Mouse (Mus musculus): ENCODE results near the gene Slc25a21. TPM values are rescaled to one million over a fixed set of nuclear protein-coding genes. Genes with fewer than 3 reads are reported as not detected.

Slc25a21 gene
- polyA plus RNA-seq, 1 experiment from 2014 or later: 0.27 TPM

DNA sequence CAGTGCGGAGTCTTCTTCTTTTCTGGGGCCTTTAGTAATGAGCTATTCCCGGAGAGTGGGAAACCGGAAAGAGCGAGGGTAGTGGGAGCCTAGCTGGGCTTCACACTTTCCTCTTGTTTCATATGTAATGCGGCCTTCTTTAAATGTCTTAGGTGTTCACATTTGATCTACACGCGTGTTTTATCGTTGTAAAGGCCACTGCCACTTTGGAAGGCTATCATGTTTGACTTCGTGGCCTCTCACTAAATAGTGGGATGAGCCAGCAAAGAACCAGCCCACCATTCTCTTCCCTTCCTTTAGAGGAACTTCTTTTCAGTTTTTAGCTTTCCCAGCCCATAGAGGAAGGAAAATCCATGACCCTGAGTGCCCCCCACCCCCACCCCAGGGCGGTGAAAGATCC is 507.9 kb downstream of the Slc25a21 start:
- H3K9me3 ChIP-seq (ENCODE audit: control insufficient read depth, low read length): no peaks in the 10 kb centered on the region
- 3% methylated on average over 10 of the region's 10 CpGs for WGBS
- H3K9ac ChIP-seq (ENCODE audit: low read length): no peak overlapping the region
- peaks cover 3 to 14% of the 10 kb centered on the region in 2 experiments; a peak in 1 of 4 replicates for H3K4me1 ChIP-seq (ENCODE audit: control insufficient read depth in 2 of 2, insufficient read depth in 2 of 2, low read length in 2 of 2)
- H3K27ac ChIP-seq (replicated peaks in 1 of 2; ENCODE audit: control insufficient read depth in 1 of 2, insufficient read depth in 1 of 2, low read depth in 2 of 2, low read length in 2 of 2): no peak overlapping the region
- H3K4me3 ChIP-seq (ENCODE audit: control insufficient read depth in 1 of 2, insufficient read depth in 1 of 2, low read depth in 1 of 2, low read length in 2 of 2): peak overlapping the region in 1 of 2 experiments; percentile 7; a peak in 1 of 4 replicates
- no peaks in the 10 kb centered on the region for H3K36me3 ChIP-seq (ENCODE audit: control insufficient read depth, insufficient read depth, low read length)
- peaks cover 100% of the 10 kb centered on the region for H3K27me3 ChIP-seq (ENCODE audit: control insufficient read depth, insufficient read depth, low read length)
- H3K4me2 ChIP-seq (ENCODE audit: low read length): no peak overlapping the region
- no peak for ATAC-seq (ENCODE audit: insufficient number of reproducible peaks, insufficient read depth, low FRiP score, low read depth)

DNA sequence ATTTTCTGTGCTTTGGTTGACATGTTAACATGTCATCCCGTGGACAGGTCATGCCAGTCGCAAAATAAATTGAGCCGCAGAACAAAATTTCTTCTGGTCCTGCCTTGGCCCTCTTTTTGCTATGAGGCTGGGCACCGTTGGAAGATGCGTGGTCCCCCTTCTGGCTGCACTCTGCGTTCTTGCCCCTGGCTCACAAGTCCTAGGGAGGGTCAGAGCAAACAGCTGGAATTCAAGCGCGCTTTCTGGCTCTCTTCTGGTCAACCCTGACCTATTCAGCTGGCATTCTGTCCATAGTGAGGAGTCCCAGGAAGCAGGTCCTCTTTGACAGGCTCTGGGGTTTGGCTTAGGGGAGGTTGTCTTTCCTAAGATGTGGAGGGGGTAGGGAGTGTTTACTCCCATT is 508.4 kb downstream of the Slc25a21 start:
- no peaks in the 10 kb centered on the region for H3K36me3 ChIP-seq (ENCODE audit: control insufficient read depth, insufficient read depth, low read length)
- no peak for ATAC-seq (ENCODE audit: insufficient number of reproducible peaks, insufficient read depth, low FRiP score, low read depth)
- H3K27me3 ChIP-seq (ENCODE audit: control insufficient read depth, insufficient read depth, low read length): peaks cover 100% of the 10 kb centered on the region
- WGBS: 3% methylated on average over 8 of the region's 8 CpGs
- no peak overlapping the region for H3K4me2 ChIP-seq (ENCODE audit: low read length)
- H3K9me3 ChIP-seq (ENCODE audit: control insufficient read depth, low read length): no peaks in the 10 kb centered on the region
- H3K4me1 ChIP-seq (ENCODE audit: control insufficient read depth in 2 of 2, insufficient read depth in 2 of 2, low read length in 2 of 2): peaks cover 3 to 14% of the 10 kb centered on the region in 2 experiments; a peak in 1 of 4 replicates
- H3K27ac ChIP-seq (replicated peaks in 1 of 2; ENCODE audit: control insufficient read depth in 1 of 2, insufficient read depth in 1 of 2, low read depth in 2 of 2, low read length in 2 of 2): no peak overlapping the region
- H3K9ac ChIP-seq (ENCODE audit: low read length): no peak overlapping the region
- no peak overlapping the region for H3K4me3 ChIP-seq (ENCODE audit: control insufficient read depth in 1 of 2, insufficient read depth in 1 of 2, low read depth in 1 of 2, low read length in 2 of 2)

DNA sequence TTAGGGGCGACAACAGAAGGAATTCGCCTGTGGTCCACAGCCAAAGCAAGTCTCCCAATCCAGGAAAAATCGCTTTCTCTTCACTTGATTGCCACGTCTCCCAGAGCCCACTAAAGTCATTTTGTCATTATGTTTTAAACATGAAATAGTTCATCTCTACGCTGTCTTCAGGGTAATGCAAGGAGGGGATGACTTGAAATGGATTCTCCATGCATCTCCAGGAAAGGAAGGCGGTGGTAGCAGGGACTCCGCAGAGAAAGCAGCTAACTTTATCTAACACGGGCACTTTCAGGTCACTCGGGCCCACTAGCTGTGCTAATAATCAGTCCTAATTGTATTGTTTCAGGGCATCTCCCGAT is 508.8 kb downstream of the Slc25a21 start:
- Histone ChIP-seq H3K27ac (replicated peaks in 1 of 2; ENCODE audit: control insufficient read depth in 1 of 2, insufficient read depth in 1 of 2, low read depth in 2 of 2, low read length in 2 of 2) (no peak overlapping the region), H3K9me3 (ENCODE audit: control insufficient read depth, low read length) (no peaks in the 10 kb centered on the region), H3K9ac (ENCODE audit: low read length) (no peak overlapping the region), H3K36me3 (ENCODE audit: control insufficient read depth, insufficient read depth, low read length) (no peaks in the 10 kb centered on the region), H3K4me2 (ENCODE audit: low read length) (no peak overlapping the region), H3K4me3 (ENCODE audit: control insufficient read depth in 1 of 2, insufficient read depth in 1 of 2, low read depth in 1 of 2, low read length in 2 of 2) (no peak overlapping the region), H3K4me1 (ENCODE audit: control insufficient read depth in 2 of 2, insufficient read depth in 2 of 2, low read length in 2 of 2) (peaks cover 3 to 14% of the 10 kb centered on the region in 2 experiments; a peak in 1 of 4 replicates), H3K27me3 (ENCODE audit: control insufficient read depth, insufficient read depth, low read length) (peaks cover 100% of the 10 kb centered on the region)
- WGBS: 4% methylated on average over 10 of the region's 10 CpGs
- no peak for ATAC-seq (ENCODE audit: insufficient number of reproducible peaks, insufficient read depth, low FRiP score, low read depth)

DNA sequence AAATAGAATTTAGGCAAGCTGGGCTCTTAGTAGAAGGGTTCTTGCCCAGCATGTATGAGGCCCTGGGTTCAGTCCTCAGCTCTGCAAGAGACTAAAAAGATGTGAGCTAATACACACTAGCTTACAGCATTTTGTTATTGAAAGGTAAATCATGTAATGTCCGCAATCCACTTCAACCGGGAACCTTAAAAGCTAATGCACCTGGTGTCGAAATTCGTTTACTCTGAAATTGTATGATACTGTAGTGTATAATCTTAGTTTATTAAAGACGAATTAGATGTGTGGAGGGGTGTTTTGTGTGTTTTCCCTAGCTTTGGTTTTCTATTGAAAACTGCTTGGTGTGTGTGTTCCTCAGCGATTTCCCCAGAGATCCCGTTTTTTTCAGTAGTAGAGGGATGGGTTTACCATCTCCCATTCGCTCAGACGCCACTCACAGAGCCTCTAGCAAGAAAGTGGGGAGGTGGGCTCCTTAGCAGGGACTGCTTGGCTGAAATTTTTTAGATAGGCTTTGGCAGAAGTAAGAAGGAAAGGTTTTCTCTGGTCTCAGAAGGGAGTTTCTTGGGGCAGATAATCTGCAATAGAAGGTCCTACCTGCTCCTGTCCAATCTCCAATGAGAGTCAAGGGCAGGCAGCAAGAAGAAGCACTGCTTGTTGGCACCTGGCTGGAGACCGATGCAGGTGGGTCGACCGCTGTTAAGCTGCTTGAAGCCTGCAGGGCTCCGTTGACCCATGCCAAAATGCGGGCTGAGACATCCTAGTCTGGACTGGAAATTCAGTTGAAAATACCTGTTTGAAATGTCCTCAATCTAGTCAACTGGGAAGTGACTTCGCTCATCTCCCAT is 509.4 kb downstream of the Slc25a21 start:
- Histone ChIP-seq H3K9ac (ENCODE audit: low read length) (no peak overlapping the region), H3K4me3 (ENCODE audit: control insufficient read depth in 1 of 2, insufficient read depth in 1 of 2, low read depth in 1 of 2, low read length in 2 of 2) (no peak overlapping the region), H3K36me3 (ENCODE audit: control insufficient read depth, insufficient read depth, low read length) (no peaks in the 10 kb centered on the region), H3K27ac (replicated peaks in 1 of 2; ENCODE audit: control insufficient read depth in 1 of 2, insufficient read depth in 1 of 2, low read depth in 2 of 2, low read length in 2 of 2) (no peak overlapping the region), H3K9me3 (ENCODE audit: control insufficient read depth, low read length) (no peaks in the 10 kb centered on the region), H3K4me1 (ENCODE audit: control insufficient read depth in 2 of 2, insufficient read depth in 2 of 2, low read length in 2 of 2) (peaks cover 3 to 14% of the 10 kb centered on the region in 2 experiments; a peak in 1 of 4 replicates), H3K27me3 (ENCODE audit: control insufficient read depth, insufficient read depth, low read length) (peaks cover 100% of the 10 kb centered on the region), H3K4me2 (ENCODE audit: low read length) (no peak overlapping the region)
- 5% methylated on average over 15 of the region's 15 CpGs for WGBS
- no peak for ATAC-seq (ENCODE audit: insufficient number of reproducible peaks, insufficient read depth, low FRiP score, low read depth)

DNA sequence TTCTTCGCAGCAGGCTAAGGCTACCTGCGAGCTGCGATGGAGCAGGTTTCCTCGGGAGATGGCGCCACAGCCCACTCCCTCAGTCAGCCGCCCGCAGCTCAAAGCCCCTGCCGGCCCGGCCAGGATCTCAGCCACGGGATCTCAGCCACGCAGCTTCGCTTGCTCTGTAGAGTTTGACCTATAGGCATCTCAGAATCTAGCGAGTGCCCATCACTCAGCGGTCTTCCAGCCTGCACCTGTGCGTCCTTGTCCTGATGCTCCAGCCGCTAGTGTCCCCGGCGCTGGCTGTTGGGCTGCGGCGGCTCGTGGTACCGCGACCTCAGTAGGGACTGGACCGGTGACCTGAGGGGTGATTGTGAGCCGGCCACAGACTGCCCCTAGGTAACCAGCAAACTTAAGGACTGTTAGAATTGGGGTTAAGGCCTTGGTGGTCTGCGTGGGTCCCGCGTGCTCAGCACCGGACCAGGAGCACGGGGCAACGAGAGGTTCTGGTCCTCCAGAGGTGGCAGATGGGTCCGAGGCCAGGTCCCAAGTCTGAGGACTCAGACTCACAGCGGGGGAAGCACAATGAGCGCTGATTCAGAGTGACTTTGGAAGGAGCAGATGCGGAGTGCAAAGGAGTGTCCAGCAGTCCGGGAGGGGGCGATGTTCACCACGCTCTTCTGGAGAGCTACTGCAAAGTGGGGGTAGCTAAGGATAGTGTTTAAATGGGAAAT is 516.0 kb downstream of the Slc25a21 start:
- 1% methylated on average over 38 of the region's 38 CpGs for WGBS
- Histone ChIP-seq H3K27ac (replicated peaks in 1 of 2; ENCODE audit: control insufficient read depth in 1 of 2, insufficient read depth in 1 of 2, low read depth in 2 of 2, low read length in 2 of 2) (no peak overlapping the region), H3K9ac (ENCODE audit: low read length) (peak overlapping the region; percentile 35; the same call in 1 of the 2 replicates), H3K9me3 (ENCODE audit: control insufficient read depth, low read length) (no peaks in the 10 kb centered on the region), H3K36me3 (ENCODE audit: control insufficient read depth, insufficient read depth, low read length) (no peaks in the 10 kb centered on the region), H3K4me2 (ENCODE audit: low read length) (peak overlapping the region; percentile 70), H3K4me3 (ENCODE audit: control insufficient read depth in 1 of 2, insufficient read depth in 1 of 2, low read depth in 1 of 2, low read length in 2 of 2) (peak overlapping the region; percentile 32 to 34), H3K27me3 (ENCODE audit: control insufficient read depth, insufficient read depth, low read length) (peaks cover 74% of the 10 kb centered on the region), H3K4me1 (ENCODE audit: control insufficient read depth in 2 of 2, insufficient read depth in 2 of 2, low read length in 2 of 2) (peaks cover 4% of the 10 kb centered on the region in 2 experiments; a peak in 3 of 4 replicates)
- no peak for ATAC-seq (ENCODE audit: insufficient number of reproducible peaks, insufficient read depth, low FRiP score, low read depth)

DNA sequence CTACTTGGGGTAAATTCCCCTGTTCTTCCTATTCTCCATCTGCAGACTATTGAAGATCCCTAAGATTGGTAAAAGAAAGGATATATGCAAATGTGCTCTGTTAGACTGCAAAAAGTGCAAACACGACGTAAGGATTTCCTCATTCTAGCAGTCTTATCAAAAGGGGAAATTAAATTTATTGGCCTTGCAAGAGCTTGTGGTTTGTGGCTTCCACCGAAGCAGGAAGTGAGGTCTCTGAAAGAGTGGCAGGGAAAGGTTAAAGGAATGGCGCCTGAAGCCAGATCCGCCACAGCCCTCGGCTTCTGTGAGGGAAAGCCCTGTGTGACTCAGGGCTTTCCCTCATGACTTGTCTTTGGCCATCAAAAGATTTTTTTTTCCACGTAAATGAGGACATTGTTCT is 519.7 kb downstream of the Slc25a21 start:
- Histone ChIP-seq H3K27ac (replicated peaks in 1 of 2; ENCODE audit: control insufficient read depth in 1 of 2, insufficient read depth in 1 of 2, low read depth in 2 of 2, low read length in 2 of 2) (no peak overlapping the region), H3K9ac (ENCODE audit: low read length) (no peak overlapping the region), H3K27me3 (ENCODE audit: control insufficient read depth, insufficient read depth, low read length) (peaks cover 38% of the 10 kb centered on the region)

DNA sequence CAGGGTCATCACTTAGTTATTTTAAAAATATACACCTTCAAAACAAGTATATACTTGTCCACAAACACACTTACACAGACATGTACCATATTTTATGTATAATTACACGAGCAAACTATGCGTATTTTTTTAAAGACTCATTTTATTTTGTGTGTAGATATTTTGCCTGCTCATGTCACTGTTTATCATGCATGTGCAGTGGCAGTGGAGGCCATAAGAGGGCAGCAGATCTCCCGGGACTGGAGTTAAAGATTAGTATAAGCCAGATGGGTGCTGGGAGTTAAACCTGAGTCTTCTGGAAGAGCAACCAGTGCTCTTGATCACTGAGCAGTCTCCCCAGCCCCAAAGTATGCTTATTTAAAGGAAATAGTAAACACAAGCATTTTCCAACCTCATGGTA is 522.5 kb downstream of the Slc25a21 start:
- H3K4me2 ChIP-seq (ENCODE audit: low read length): no peak overlapping the region
- H3K36me3 ChIP-seq (ENCODE audit: control insufficient read depth, insufficient read depth, low read length): no peaks in the 10 kb centered on the region
- peaks cover 10% of the 10 kb centered on the region for H3K27me3 ChIP-seq (ENCODE audit: control insufficient read depth, insufficient read depth, low read length)
- WGBS: 24% methylated on average over 3 of the region's 3 CpGs
- ATAC-seq (ENCODE audit: insufficient number of reproducible peaks, insufficient read depth, low FRiP score, low read depth): no peak
- H3K9me3 ChIP-seq (ENCODE audit: control insufficient read depth, low read length): no peaks in the 10 kb centered on the region
- no peak overlapping the region for H3K27ac ChIP-seq (replicated peaks in 1 of 2; ENCODE audit: control insufficient read depth in 1 of 2, insufficient read depth in 1 of 2, low read depth in 2 of 2, low read length in 2 of 2)
- no peak overlapping the region for H3K9ac ChIP-seq (ENCODE audit: low read length)
- no peak overlapping the region for H3K4me3 ChIP-seq (ENCODE audit: control insufficient read depth in 1 of 2, insufficient read depth in 1 of 2, low read depth in 1 of 2, low read length in 2 of 2)
- H3K4me1 ChIP-seq (ENCODE audit: control insufficient read depth in 2 of 2, insufficient read depth in 2 of 2, low read length in 2 of 2): no peaks in the 10 kb centered on the region; a peak in 1 of 4 replicates

More for the DNA sequence above, 519.7 kb downstream of the Slc25a21 start:
- no peak overlapping the region for H3K4me2 ChIP-seq (ENCODE audit: low read length)
- ATAC-seq (ENCODE audit: insufficient number of reproducible peaks, insufficient read depth, low FRiP score, low read depth): no peak
- no peaks in the 10 kb centered on the region for H3K36me3 ChIP-seq (ENCODE audit: control insufficient read depth, insufficient read depth, low read length)
- peaks cover 4% of the 10 kb centered on the region in 2 experiments for H3K4me1 ChIP-seq (ENCODE audit: control insufficient read depth in 2 of 2, insufficient read depth in 2 of 2, low read length in 2 of 2)
- 60% methylated on average over 7 of the region's 7 CpGs for WGBS
- no peaks in the 10 kb centered on the region for H3K9me3 ChIP-seq (ENCODE audit: control insufficient read depth, low read length)
- H3K4me3 ChIP-seq (ENCODE audit: control insufficient read depth in 1 of 2, insufficient read depth in 1 of 2, low read depth in 1 of 2, low read length in 2 of 2): no peak overlapping the region

Data from heart, embryonic 14.5 days (tissue).